Mouse (Mus musculus): ENCODE data around the gene Gpx4. TPM values are rescaled to one million over a fixed set of nuclear protein-coding genes. Genes with fewer than 3 reads are reported as not detected.
"Not testable (repeated sequence)": the region's sequence is repeated elsewhere in the genome, so short reads cannot be mapped to it uniquely, and the experiment has no call there.

The Gpx4 gene
- polyA plus RNA-seq, 1 experiment from 2014 or later: 1,519 TPM

- Histone ChIP-seq H3K27ac (ENCODE audit: low read depth, low read length) (no peak overlapping the region), H3K27me3 (replicated peaks; ENCODE audit: control insufficient read depth, insufficient read depth, low read length) (no peaks in the 10 kb centered on the region), H3K4me2 (replicated peaks; ENCODE audit: low read depth) (no peak overlapping the region), H3K9me3 (ENCODE audit: control insufficient read depth) (no peaks in the 10 kb centered on the region), H3K4me1 (replicated peaks; ENCODE audit: control insufficient read depth, insufficient read depth, low read length) (peaks cover 3% of the 10 kb centered on the region; the same call in 1 of the 2 replicates), H3K9ac (ENCODE audit: low read depth, low read length) (no peak overlapping the region), H3K36me3 (ENCODE audit: control insufficient read depth, insufficient read depth) (no peaks in the 10 kb centered on the region), H3K4me3 (ENCODE audit: low read depth, low read length) (no peak overlapping the region)
- no peak for TF ChIP-seq CTCF (IDR thresholded peaks at IDR 0.05; ENCODE audit: low read depth)
- ATAC-seq: no peak
- 77% methylated on average over 4 of the region's 4 CpGs for WGBS
Observed at GRCm38 (mm10) chr10:80044087-80044486, 2.9 kb upstream of the Gpx4 start.

- not testable (repeated sequence) for H3K9me3 ChIP-seq (ENCODE audit: control insufficient read depth); H3K9ac ChIP-seq (ENCODE audit: low read depth, low read length); H3K4me3 ChIP-seq (ENCODE audit: low read depth, low read length); H3K27ac ChIP-seq (ENCODE audit: low read depth, low read length); H3K36me3 ChIP-seq (ENCODE audit: control insufficient read depth, insufficient read depth); H3K4me1 ChIP-seq (replicated peaks; ENCODE audit: control insufficient read depth, insufficient read depth, low read length); H3K27me3 ChIP-seq (replicated peaks; ENCODE audit: control insufficient read depth, insufficient read depth, low read length); H3K4me2 ChIP-seq (replicated peaks; ENCODE audit: low read depth); ATAC-seq
- WGBS: 94% methylated on average over 2 of the region's 4 CpGs
Observed at GRCm38 (mm10) chr10:80045364-80045763, 1.6 kb upstream of the Gpx4 start.

- 86% methylated on average over 5 of the region's 5 CpGs for WGBS
- Histone ChIP-seq H3K4me3 (ENCODE audit: low read depth, low read length) (no peak overlapping the region), H3K4me1 (replicated peaks; ENCODE audit: control insufficient read depth, insufficient read depth, low read length) (peaks cover 2% of the 10 kb centered on the region; the same call in 1 of the 2 replicates), H3K9ac (ENCODE audit: low read depth, low read length) (no peak overlapping the region), H3K36me3 (ENCODE audit: control insufficient read depth, insufficient read depth) (no peaks in the 10 kb centered on the region), H3K27ac (ENCODE audit: low read depth, low read length) (no peak overlapping the region), H3K4me2 (replicated peaks; ENCODE audit: low read depth) (no peak overlapping the region), H3K9me3 (ENCODE audit: control insufficient read depth) (no peaks in the 10 kb centered on the region), H3K27me3 (replicated peaks; ENCODE audit: control insufficient read depth, insufficient read depth, low read length) (no peaks in the 10 kb centered on the region)
- no peak for TF ChIP-seq CTCF (IDR thresholded peaks at IDR 0.05; ENCODE audit: low read depth)
- no peak for ATAC-seq
Observed at GRCm38 (mm10) chr10:80045766-80046165, 1.2 kb upstream of the Gpx4 start.

DNA sequence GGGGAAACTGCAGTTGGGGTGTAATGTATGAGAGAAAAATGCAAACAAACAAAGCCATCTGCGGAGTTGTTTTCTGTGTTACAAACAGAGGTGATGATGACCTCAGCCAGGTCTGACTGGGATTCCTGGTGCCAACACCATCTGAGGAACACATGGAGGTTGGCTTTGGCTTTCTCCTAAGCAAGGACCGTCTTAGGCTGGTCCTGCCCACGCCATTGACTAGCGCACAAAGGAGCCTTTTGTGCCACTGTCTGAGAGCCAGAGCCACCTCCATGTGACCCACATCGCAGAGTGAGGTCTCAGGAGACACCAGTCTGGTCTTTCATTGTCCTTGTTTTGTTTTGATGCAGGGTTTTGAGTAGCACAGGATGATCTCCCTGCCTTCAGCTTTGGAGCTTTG lies 1.4 kb downstream of the Gpx4 start:
- peaks cover 2% of the 10 kb centered on the region; the same call in 1 of the 2 replicates for H3K4me1 ChIP-seq (replicated peaks; ENCODE audit: control insufficient read depth, insufficient read depth, low read length)
- no peaks in the 10 kb centered on the region for H3K36me3 ChIP-seq (ENCODE audit: control insufficient read depth, insufficient read depth)
- H3K9ac ChIP-seq (ENCODE audit: low read depth, low read length): no peak overlapping the region
- no peak for TF ChIP-seq CTCF (IDR thresholded peaks at IDR 0.05; ENCODE audit: low read depth)
- H3K27ac ChIP-seq (ENCODE audit: low read depth, low read length): peak overlapping the region; percentile 9; the same call in 1 of the 2 replicates
- no peaks in the 10 kb centered on the region for H3K9me3 ChIP-seq (ENCODE audit: control insufficient read depth)
- H3K27me3 ChIP-seq (replicated peaks; ENCODE audit: control insufficient read depth, insufficient read depth, low read length): no peaks in the 10 kb centered on the region
- 54% methylated on average over 5 of the region's 5 CpGs for WGBS
- H3K4me2 ChIP-seq (replicated peaks; ENCODE audit: low read depth): no peak overlapping the region
- ATAC-seq: no peak
- H3K4me3 ChIP-seq (ENCODE audit: low read depth, low read length): no peak overlapping the region

DNA sequence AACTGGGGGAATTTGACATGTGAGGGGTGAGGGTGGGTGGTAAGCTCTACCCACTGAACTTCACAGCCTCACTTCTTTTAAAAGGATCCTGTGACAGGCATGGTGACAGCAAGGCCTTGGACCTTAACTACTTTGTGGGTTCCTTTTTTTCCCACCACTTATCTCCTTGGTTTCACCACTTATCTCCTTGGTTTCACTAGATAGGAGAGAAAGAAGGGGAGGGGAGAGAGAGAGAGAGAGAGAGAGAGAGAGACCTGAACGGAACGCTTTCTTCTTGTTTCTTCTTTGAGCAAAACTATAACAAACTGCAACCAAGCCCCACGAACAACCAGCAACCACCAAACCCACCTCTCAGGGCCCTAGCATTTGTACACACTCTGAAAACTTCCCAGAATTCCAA lies 1.9 kb downstream of the Gpx4 start:
- Histone ChIP-seq H3K36me3 (ENCODE audit: control insufficient read depth, insufficient read depth) (no peaks in the 10 kb centered on the region), H3K4me2 (replicated peaks; ENCODE audit: low read depth) (no peak overlapping the region), H3K27ac (ENCODE audit: low read depth, low read length) (peak overlapping the region; percentile 9; the same call in 1 of the 2 replicates), H3K27me3 (replicated peaks; ENCODE audit: control insufficient read depth, insufficient read depth, low read length) (no peaks in the 10 kb centered on the region), H3K9ac (ENCODE audit: low read depth, low read length) (no peak overlapping the region), H3K4me1 (replicated peaks; ENCODE audit: control insufficient read depth, insufficient read depth, low read length) (peaks cover 2% of the 10 kb centered on the region; the same call in 1 of the 2 replicates), H3K4me3 (ENCODE audit: low read depth, low read length) (no peak overlapping the region), H3K9me3 (ENCODE audit: control insufficient read depth) (no peaks in the 10 kb centered on the region)
- WGBS: 48% methylated on average over 3 of the region's 3 CpGs
- no peak for TF ChIP-seq CTCF (IDR thresholded peaks at IDR 0.05; ENCODE audit: low read depth)
- ATAC-seq: no peak

GRCm38 (mm10) chr10:80050244-80050643 lies 3.3 kb downstream of the Gpx4 start:
- Histone ChIP-seq H3K36me3 (ENCODE audit: control insufficient read depth, insufficient read depth) (no peaks in the 10 kb centered on the region), H3K4me2 (replicated peaks; ENCODE audit: low read depth) (no peak overlapping the region), H3K9me3 (ENCODE audit: control insufficient read depth) (no peaks in the 10 kb centered on the region), H3K9ac (ENCODE audit: low read depth, low read length) (no peak overlapping the region), H3K27ac (ENCODE audit: low read depth, low read length) (peak overlapping the region; percentile 95; the same call in 1 of the 2 replicates), H3K4me3 (ENCODE audit: low read depth, low read length) (no peak overlapping the region), H3K27me3 (replicated peaks; ENCODE audit: control insufficient read depth, insufficient read depth, low read length) (no peaks in the 10 kb centered on the region), H3K4me1 (replicated peaks; ENCODE audit: control insufficient read depth, insufficient read depth, low read length) (peaks cover 2% of the 10 kb centered on the region; the same call in 1 of the 2 replicates)
- no peak for ATAC-seq
- 43% methylated on average over 6 of the region's 6 CpGs for WGBS
- no peak for TF ChIP-seq CTCF (IDR thresholded peaks at IDR 0.05; ENCODE audit: low read depth)

Data from intestine, postnatal 0 days (tissue).